Mouse (Mus musculus) ovary, postnatal 14 days (tissue): ENCODE results near the gene Ece1.
"Not testable (repeated sequence)": the region's sequence is repeated elsewhere in the genome, so short reads cannot be mapped to it uniquely, and the experiment has no call there.

Source experiments
- DNase-seq: peaks from one replicate; pipeline ENCODE4 v3.0.0; 2022; ENCODE audit warnings: low spot score

Ece1 gene

GRCm38 (mm10) chr4:137941871-137942781 lies 80.1 kb downstream of the Ece1 start:
- no peak for DNase-seq

- DNase-seq: no peak
Measured at GRCm38 (mm10) chr4:137942782-137943486, 80.9 kb downstream of the Ece1 start.

- no peak for DNase-seq
Measured at GRCm38 (mm10) chr4:137943540-137943939, 81.5 kb downstream of the Ece1 start.

DNA sequence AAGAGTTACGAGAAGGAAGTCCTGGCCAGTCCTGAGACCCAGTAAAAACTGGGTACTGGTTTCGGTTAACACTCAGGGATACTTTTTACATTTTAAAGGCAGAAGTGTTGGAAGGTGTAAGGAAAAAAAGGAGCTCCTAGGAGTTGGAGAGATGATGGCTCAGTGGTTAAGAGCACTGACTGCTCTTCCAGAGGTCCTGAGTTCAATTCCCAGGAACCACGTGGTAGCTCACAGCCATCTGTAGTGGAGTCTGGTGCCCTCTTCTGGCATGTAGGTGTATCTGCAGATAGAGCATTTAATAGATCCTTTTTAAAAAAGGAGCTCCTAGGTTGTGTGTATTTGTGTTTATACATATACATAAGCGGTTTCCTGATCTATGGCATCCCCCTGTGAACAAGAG lies 83.3 kb downstream of the Ece1 start:
- no peak for DNase-seq

DNA sequence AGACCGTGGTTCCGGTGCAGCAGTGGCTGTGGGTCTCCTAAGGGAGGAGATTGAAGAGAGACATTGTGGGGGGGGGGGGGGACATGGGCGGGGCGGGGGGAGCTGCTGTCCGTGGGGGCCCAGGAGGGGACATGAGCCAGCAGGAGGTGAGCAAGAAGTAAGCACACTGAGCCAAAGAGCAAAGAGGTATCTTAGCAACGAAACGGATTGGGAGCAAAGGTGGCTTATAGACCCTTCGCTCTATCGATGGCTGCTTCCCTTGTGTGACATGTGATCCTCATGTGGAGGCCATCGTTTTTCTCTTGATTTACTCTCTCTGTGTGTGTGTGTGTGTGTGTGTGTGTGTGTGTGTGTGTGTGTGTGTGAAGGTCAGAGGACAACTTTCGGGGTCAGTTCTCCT lies 84.4 kb downstream of the Ece1 start:
- no peak for DNase-seq

- peak; percentile 81 for DNase-seq
Measured at GRCm38 (mm10) chr4:137952840-137953239, 90.8 kb downstream of the Ece1 start.

GRCm38 (mm10) chr4:137954184-137954583 lies 92.1 kb downstream of the Ece1 start:
- DNase-seq: no peak

DNA sequence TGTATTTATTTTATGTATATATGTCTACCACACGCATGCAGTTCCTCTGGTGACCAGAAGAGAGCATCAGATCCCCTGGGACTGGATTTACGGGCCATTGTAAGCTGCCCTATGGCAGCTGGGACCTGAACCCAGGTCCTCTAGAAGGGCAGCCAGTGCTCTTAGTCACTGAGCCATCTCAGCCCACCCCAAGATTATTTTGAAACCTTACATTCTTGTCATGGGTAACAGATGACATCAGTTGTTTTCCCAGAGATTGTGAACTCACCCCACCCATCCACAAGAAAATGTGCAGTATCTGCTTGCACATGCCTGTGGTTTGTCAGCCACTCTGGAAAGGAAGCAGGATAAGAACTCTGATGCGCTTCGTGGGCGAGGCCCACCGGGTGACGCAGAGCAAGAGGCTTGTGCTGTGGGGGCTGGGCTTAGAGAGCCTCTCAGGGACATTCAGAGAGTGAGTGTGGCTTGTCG lies 92.9 kb downstream of the Ece1 start:
- no peak for DNase-seq

DNA sequence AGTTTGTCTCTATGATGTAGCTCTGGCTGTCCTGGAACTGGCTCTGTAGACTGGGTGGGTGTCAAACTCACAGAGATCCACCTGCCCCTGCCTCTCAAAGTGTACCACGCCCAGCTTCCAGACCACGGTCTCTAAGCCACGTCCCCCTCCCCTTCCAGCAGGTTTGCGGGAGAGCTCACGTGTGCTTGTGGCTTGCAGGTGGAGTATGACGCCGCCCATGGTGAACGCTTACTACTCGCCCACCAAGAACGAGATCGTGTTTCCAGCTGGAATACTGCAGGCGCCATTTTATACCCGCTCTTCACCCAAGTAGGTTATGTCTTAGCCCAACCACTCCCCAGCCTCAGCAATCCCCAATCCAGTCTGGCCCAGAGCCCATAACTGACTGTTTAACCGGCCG lies 94.2 kb downstream of the Ece1 start:
- no peak for DNase-seq

DNA sequence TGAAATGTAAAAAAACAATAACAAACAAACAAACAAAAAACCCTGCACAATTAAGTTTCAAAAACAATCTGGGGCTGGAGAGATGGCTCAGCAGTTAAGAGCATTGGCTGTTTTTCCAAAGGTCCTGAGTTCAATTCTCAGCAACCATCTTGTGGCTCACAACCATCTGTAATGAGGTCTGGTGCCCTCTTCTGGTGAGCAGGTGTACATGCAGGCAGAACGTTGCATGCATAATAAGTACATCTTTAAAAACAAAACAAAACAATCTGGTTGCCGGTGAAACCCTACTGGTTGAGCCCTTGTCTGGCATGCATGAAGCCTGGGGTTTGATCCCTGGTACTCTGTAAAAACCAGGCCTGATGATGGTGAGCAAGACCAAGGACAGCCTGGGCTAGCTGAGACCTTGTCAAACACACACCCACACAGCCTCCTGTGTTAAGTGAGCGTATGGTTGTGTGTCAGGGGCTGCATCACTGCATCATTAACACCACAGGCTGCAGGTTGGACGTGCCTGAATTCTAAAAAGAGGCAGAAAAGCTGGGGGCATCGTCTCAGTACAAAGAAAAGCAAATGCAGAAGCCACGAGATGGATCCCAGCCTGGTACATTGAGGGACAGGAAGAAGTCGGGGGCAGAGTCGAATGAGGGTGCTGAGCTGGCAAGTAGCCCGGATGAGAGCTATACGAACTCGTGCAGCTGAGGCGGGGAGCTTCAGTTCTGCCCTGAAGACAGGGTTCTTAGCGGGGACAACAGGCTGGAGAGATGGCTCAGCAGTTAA lies 98.0 kb downstream of the Ece1 start:
- DNase-seq: no peak

DNA sequence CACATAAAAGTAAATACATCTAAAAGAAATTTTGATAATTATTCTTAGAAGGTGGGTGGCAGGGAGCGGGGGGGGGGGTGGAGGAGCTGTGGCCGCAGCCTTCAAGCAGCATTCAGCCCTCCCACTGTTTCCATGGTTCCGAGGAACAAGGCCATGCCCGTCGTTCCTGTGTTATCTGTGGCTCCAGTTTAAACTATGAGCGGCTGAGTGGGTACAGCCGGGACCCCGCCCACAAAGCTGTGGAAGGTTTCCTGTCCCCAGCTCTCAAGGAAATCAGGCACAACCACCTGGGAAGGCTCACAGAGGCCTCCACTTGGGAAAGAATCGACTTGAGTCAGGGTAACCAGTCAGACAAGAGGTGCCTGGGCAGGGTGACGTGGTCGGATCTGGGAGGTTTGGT lies 98.7 kb downstream of the Ece1 start:
- DNase-seq: no peak

DNA sequence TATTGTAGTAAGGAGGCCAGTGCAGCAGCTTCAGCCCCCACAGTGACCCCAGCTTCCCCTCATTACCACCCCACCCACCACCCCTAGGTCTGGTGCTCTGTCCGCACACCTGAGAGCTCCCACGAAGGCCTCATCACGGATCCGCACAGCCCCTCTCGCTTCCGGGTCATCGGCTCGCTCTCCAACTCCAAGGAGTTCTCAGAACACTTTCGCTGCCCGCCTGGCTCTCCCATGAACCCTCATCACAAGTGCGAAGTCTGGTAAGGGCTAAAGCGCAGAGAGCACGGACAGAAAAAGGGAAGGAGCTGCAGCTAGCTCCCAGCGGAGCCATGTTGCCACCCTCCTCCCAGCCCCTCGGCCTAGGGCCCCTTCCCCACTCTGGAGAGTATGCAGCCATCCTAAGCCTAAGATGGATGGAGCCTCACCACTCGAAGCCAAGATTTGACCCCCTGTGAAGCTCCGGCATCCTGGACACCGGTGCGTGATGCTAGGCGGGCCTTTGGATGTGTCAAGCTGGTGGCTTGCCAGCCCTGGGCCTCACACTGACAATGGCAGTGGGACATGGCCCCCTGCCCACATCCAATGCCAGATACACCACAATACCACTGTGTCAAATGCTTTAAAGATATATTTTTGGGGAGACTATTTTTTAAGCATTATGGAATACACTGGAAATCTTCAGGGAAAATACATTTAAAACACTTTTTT lies 100.8 kb downstream of the Ece1 start:
- no peak for DNase-seq

GRCm38 (mm10) chr4:137963431-137963830 lies 101.4 kb downstream of the Ece1 start:
- DNase-seq: no peak

DNA sequence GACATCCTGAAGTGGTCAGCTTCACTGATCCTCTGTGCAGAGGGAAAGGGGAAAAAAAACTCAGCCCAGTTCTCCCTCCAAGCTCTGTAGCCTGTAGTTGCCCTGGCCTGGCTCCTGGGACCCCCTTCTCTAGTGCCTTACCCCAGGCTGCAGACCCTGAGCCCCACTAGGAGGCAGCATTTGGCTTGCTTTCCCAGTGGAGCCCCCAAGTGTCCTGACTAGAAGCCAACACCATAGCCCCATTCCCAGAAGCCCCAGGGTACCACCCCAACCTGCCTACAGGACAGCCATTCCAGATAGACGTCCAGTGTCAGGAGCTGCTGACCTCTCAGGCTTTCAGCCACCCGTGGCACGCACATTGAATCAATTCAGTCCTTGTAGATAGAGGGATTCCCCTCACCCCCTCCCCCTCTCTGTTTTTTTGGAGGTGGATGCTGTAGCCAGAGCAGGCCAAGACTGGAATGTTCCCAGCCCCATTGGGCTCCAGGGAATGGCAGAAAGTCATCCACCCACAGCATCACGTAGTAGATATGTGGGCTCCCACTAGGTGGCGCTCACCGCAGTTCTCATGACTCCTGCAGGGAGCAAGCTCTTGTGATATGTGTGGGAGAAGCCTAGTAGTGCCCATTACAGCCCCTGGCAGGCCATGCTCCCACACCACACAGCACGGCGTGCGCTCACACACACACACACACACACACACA lies 102.0 kb downstream of the Ece1 start:
- DNase-seq: peak; percentile 64

- DNase-seq: no peak
Measured at GRCm38 (mm10) chr4:137964585-137964930, 102.5 kb downstream of the Ece1 start.

- DNase-seq: peak; percentile 64
Measured at GRCm38 (mm10) chr4:137968203-137968602, 106.2 kb downstream of the Ece1 start.

DNA sequence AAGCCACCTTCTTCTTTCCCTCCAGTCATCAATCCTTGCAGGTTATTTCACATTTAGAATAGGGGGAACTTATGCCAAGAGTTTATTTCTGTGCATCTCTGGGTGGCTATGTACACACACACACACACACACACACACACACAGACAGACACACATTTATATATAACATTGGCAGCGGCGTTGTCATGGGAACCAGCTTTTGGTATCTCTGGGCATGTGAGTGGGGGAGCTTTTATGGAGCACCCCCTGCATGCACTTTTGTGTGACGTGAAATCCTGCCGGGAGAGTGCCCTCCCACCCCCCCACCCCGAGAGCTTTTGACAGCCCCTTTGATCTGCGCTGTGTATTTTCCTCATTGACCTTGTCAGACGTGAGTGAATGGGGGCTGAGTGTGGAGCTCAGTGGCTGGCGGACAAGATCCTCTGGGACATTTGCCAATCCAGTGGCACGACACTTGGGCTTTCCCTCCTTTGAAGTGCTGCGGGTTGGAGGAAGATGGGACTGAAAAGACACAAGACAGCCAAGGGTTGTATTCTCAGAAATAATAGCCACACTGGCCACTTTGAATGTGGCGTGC lies 108.7 kb downstream of the Ece1 start:
- DNase-seq: not testable (repeated sequence)

GRCm38 (mm10) chr4:137974856-137975432 lies 112.9 kb downstream of the Ece1 start:
- not testable (repeated sequence) for DNase-seq

GRCm38 (mm10) chr4:137979066-137979644 lies 117.1 kb downstream of the Ece1 start:
- not testable (repeated sequence) for DNase-seq

DNA sequence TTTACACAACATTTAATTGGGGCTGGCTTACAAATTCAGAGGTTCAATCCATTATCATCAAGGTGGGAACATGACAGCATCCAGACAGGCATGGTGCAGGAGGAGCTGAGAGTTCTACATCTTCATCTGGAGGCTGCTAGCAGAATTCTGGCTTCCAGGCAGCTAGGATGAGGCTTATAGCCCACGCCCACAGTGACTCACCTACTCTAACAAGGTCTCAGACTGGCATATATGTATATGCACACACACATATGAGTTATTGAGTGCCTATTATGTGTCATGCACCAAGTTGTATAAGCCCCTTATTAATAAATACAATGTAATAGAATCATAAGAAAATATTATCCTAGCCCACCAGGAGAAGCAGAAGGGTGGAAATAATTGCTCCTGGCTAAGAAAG lies 120.8 kb downstream of the Ece1 start:
- no peak for DNase-seq
